Mouse (Mus musculus): Measurements from ENCODE around the gene Slc22a1.

- TF ChIP-seq CTCF (conservative IDR thresholded peaks at IDR 0.05; ENCODE audit: insufficient read depth, insufficient read length, low read depth, low read length) = no peak; the same call in 1 of the 2 replicates
- TF ChIP-seq POLR2A (IDR thresholded peaks at IDR 0.05; ENCODE audit: low read depth, low read length) = no peak
These were observed 36.0 kb downstream of the Slc22a1 start for GRCm38 (mm10) chr17:12639585-12639984.

All from kidney, adult 2 months (tissue).